Mouse (Mus musculus) lung, postnatal 0 days (tissue): ENCODE results near the gene Itgb4. TPM values are rescaled to one million over a fixed set of nuclear protein-coding genes. Genes with fewer than 3 reads are reported as not detected.

Source experiments
- ATAC-seq: fragments of 200-750 bp; cut with Nextera tagmentation; 2 replicates; pipeline ENCODE4 v1.8.0; 2017; ENCODE audit warnings: moderate library complexity
- DNase-seq: peaks from one replicate; pipeline ENCODE4 v3.0.0-alpha.2; 2016; ENCODE audit warnings: low spot score
- H3K27ac ChIP-seq: fragments of 300-500 bp; sonication (generic); 2 replicates; pipeline ENCODE4 v1.5.1; 2014; ENCODE audit warnings: antibody characterized with exemption, mild to moderate bottlenecking, low read length, mixed read lengths
- H3K27me3 ChIP-seq: fragments of 300-500 bp; sonication (generic); replicated peaks from 2 replicates; pipeline ENCODE4 v1.6.1; 2014; ENCODE audit warnings: low read length, mixed read lengths; ENCODE audit not compliant: insufficient read depth
- H3K36me3 ChIP-seq: fragments of 300-500 bp; sonication (generic); 2 replicates; pipeline ENCODE4 v1.6.1; 2014; ENCODE audit warnings: low read length, mixed read lengths; ENCODE audit not compliant: insufficient read depth
- H3K4me1 ChIP-seq: fragments of 300-500 bp; sonication (generic); 2 replicates; pipeline ENCODE4 v1.6.1; 2014; ENCODE audit warnings: antibody characterized with exemption, low read depth, low read length, mixed read lengths; ENCODE audit not compliant: insufficient read depth
- H3K4me2 ChIP-seq: fragments of 300-500 bp; sonication (generic); replicated peaks from 2 replicates; pipeline ENCODE4 v1.6.1; 2014; ENCODE audit warnings: low read depth, mild to moderate bottlenecking, low read length, moderate library complexity, mixed read lengths
- H3K4me3 ChIP-seq: fragments of 300-500 bp; sonication (generic); 2 replicates; pipeline ENCODE4 v1.5.1; 2014; ENCODE audit warnings: low read depth, low read length
- H3K9ac ChIP-seq: fragments of 300-500 bp; sonication (generic); replicated peaks from 2 replicates; pipeline ENCODE4 v1.6.1; 2014; ENCODE audit warnings: low read depth, mild to moderate bottlenecking
- H3K9me3 ChIP-seq: fragments of 300-500 bp; sonication (generic); 2 replicates; pipeline ENCODE4 v1.6.1; 2016; ENCODE audit warnings: low read length, mixed read lengths
- CTCF ChIP-seq: IDR thresholded peaks from 2 replicates; pipeline ENCODE4 v1.5.1; 2016; ENCODE audit warnings: antibody characterized with exemption, mild to moderate bottlenecking
- EP300 ChIP-seq: IDR thresholded peaks from 2 replicates; pipeline ENCODE4 v1.6.1; 2016; ENCODE audit warnings: antibody characterized with exemption, mild to moderate bottlenecking, control low read depth
- WGBS: fragments of 180-500 bp; shearing (Covaris S2); extraction: QIAGEN DNeasy Blood & Tissue Kit; methylation state at CpG from one replicate; pipeline ENCODE4 v1.1.7; 2014; 5-methylcytosine and 5-hydroxymethylcytosine counted together
- polyA plus RNA-seq: library from polyadenylated mRNA; unstranded; fragments of >200 nt; fragmentation: Nextera tagmentation; extraction: Ambion mirVana; gene quantifications from 2 replicates; pipeline ENCODE4 v1.2.1, GENCODE M21; 2015

The Itgb4 gene
- polyA plus RNA-seq, 1 experiment from 2014 or later: 4.2 TPM

DNA sequence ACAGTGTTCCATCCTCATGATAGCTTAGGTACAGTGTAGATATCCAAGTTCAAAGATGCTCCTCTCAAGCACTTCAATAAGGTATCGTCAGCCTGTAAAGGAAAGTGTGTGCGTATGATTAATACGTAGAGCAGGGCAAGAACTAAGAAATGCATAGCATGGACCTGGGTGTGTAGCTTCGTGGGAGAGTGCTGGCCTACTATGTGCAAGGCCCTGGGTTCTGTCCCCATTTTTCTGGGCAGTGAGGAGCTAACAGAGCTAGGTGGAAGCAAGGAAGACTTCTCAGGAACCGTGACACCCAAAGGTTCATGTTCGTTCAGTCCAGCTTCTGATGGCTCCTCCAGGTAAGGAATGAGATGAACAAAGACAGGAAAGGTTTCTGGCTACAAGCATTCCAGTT is 70.7 kb downstream of the Itgb4 start:
- peaks cover 28% of the 10 kb centered on the region for H3K36me3 ChIP-seq
- no peak overlapping the region for H3K4me2 ChIP-seq
- no peak for TF ChIP-seq EP300
- TF ChIP-seq CTCF: no peak
- H3K4me1 ChIP-seq: no peaks in the 10 kb centered on the region
- H3K9ac ChIP-seq: no peak overlapping the region
- DNase-seq (no peak), ATAC-seq (no peak)
- no peak overlapping the region for H3K4me3 ChIP-seq
- no peaks in the 10 kb centered on the region for H3K9me3 ChIP-seq
- no peaks in the 10 kb centered on the region for H3K27me3 ChIP-seq
- no peak overlapping the region for H3K27ac ChIP-seq
- 93% methylated on average over 6 of the region's 6 CpGs for WGBS

DNA sequence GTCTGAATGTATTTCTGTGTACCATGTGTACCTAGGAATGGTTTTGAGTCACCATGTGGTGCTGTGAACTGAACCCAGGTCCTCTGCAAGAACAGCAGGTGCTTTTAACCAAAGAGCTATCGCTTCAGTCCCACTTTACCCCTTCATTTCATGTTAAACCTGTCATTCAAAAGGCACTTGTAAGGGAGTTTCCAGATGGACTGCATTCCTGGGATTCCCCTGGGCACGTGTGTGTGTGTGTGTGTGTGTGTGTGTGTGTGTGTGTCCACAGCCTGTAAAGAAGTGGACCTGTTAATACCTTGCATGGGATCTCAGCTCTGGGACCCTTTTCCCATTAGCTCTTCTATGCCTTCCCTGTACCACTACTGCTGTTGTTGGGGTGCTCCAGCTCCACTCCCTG is 75.1 kb downstream of the Itgb4 start:
- Histone ChIP-seq H3K36me3 (peaks cover 32% of the 10 kb centered on the region), H3K9ac (no peak overlapping the region), H3K9me3 (no peaks in the 10 kb centered on the region), H3K4me3 (no peak overlapping the region), H3K27ac (peak overlapping the region; percentile 80), H3K4me2 (no peak overlapping the region), H3K27me3 (no peaks in the 10 kb centered on the region), H3K4me1 (no peaks in the 10 kb centered on the region)
- DNase-seq (peak; percentile 73), ATAC-seq (peak; percentile 76)
- WGBS: 63% methylated on average over 2 of the region's 2 CpGs
- peak; percentile 96 for TF ChIP-seq EP300
- TF ChIP-seq CTCF: no peak

DNA sequence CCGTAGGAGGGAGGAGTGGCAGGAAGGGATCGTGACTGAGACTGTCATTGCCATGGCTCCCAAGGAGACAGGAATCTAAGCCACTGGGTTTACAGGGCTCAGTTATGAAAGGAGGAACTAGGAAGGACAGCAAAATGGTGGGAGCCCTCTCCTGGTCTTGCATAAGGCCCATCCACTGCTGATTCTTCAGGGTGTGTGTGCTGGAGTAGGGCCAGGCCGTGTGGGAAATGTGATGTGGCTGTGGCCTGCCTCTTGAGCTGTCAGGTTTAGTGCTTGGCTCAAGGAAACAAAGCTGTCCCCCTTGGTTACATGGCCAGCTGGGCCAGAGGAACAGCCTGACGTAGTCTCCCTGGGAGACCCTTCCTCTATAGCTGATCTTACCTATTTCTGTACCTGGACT is 75.7 kb downstream of the Itgb4 start:
- Histone ChIP-seq H3K27me3 (no peaks in the 10 kb centered on the region), H3K9ac (no peak overlapping the region), H3K4me2 (no peak overlapping the region), H3K4me1 (no peaks in the 10 kb centered on the region), H3K4me3 (no peak overlapping the region), H3K9me3 (no peaks in the 10 kb centered on the region), H3K27ac (peak overlapping the region; percentile 80), H3K36me3 (peaks cover 28% of the 10 kb centered on the region)
- TF ChIP-seq EP300: peak; percentile 17; the same call in 1 of the 2 replicates
- TF ChIP-seq CTCF: no peak
- 63% methylated on average over 4 of the region's 4 CpGs for WGBS
- ATAC-seq (peak; percentile 72), DNase-seq (peak; percentile 71)

DNA sequence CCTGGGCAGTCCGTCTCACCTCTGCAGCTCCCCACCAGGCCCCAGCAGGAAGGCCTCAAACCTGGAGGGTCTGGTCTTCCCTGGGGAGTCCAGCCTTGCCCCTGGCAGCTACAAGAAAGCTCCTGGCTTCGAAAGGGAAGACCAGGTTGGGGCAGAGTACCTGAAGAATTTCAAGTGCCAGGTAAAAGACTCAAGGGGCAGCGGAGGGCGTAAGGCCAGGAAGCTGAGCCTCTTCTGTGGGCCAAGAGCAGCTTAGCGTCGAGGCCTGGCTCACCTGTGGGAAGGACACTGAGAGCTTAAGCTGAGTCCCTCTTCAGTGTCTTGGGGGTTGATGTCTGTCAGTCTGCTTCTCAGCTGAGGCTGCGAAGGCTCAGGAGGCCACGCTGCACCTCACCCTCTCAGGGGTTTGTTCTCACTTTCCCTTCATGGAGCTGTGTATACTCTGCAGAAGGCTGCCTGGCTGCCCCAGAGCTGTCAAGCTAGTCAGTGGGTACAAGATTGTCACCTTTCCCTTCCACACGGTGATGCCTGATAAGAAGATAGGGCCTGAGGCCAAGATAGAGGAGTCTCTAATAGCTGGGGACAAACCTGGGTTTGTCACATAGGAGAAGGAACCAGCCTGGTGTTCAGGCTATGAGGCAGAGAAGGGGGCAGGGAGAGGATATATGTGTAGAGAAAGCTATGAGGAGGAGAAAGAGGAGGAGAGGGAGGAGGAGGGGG is 79.2 kb downstream of the Itgb4 start:
- DNase-seq (peak; percentile 73), ATAC-seq (peak; percentile 73)
- WGBS: 66% methylated on average over 9 of the region's 9 CpGs

DNA sequence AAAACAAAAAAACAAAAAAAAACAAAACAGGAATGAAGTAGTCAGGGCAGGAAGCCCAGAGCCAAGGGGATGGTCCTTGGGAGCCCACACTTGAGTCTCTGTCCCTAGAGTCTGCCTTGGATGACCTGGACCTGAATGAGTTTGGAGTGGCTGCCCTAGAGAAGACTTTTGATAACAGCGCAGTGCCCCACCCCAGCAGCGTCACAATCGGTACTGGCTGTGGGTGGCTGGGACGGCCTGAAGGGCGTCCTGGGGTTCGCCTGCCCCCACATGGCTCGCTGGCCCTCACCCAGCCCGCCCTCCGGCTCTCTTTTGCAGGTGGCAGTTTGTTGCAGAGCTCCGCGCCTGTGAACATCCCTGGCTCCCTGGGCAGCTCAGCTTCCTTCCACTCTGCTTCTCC is 81.4 kb downstream of the Itgb4 start:
- H3K36me3 ChIP-seq: peaks cover 18% of the 10 kb centered on the region
- H3K27ac ChIP-seq: no peak overlapping the region
- H3K4me2 ChIP-seq: no peak overlapping the region
- DNase-seq (no peak), ATAC-seq (no peak)
- H3K9me3 ChIP-seq: no peaks in the 10 kb centered on the region
- H3K27me3 ChIP-seq: no peaks in the 10 kb centered on the region
- WGBS: 88% methylated on average over 10 of the region's 11 CpGs
- TF ChIP-seq EP300 (no peak), CTCF (no peak)
- H3K4me3 ChIP-seq: no peak overlapping the region
- no peaks in the 10 kb centered on the region for H3K4me1 ChIP-seq
- H3K9ac ChIP-seq: no peak overlapping the region

More for the DNA sequence above, 79.2 kb downstream of the Itgb4 start:
- no peaks in the 10 kb centered on the region for H3K27me3 ChIP-seq
- H3K9me3 ChIP-seq: no peaks in the 10 kb centered on the region
- TF ChIP-seq CTCF (no peak), EP300 (no peak; the same call in 1 of the 2 replicates)
- no peaks in the 10 kb centered on the region for H3K4me1 ChIP-seq
- H3K4me3 ChIP-seq: no peak overlapping the region
- peak overlapping the region; percentile 68 for H3K27ac ChIP-seq
- no peak overlapping the region for H3K4me2 ChIP-seq
- H3K9ac ChIP-seq: no peak overlapping the region
- peaks cover 17% of the 10 kb centered on the region for H3K36me3 ChIP-seq

DNA sequence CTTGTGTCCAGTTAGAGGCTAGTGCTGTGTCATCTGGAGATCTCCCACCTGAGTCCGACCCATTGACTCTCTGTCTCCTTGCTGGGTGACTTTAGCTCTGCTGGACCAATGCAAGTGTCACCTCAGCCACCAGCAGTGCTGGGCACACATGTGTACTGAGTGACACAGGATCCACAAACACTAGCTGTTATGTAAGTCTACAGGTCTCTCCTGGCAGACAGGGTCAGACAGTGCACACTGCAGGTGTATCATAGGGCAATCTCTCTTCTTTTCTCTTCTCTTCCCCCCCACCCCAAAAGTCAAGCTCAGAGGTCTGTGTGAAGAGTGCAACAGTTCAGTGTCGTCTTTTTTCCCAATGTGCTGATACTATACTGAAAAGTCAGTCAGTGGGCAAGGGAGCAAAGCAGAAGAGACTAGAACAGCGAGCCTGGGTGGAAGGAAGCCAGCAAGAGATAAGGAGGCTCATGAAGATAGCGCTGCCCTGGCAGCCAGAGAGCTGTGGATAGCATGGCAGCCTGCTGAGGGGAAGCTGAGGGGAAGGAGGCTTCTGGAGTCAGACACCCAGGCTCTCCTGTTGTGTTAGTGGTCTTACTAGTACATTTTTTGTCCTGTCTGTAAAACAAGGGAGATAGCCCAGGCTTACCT is 82.8 kb downstream of the Itgb4 start:
- no peak for TF ChIP-seq EP300
- TF ChIP-seq CTCF: no peak
- ATAC-seq (no peak), DNase-seq (no peak)
- Histone ChIP-seq H3K27ac (no peak overlapping the region), H3K4me1 (no peaks in the 10 kb centered on the region), H3K36me3 (peaks cover 16% of the 10 kb centered on the region), H3K9me3 (no peaks in the 10 kb centered on the region), H3K27me3 (no peaks in the 10 kb centered on the region), H3K4me2 (no peak overlapping the region), H3K4me3 (no peak overlapping the region), H3K9ac (no peak overlapping the region)
- WGBS: 67% methylated on average over 4 of the region's 4 CpGs

Other genes with a start within 250 kb of the Itgb4 start
- 17.0 and 19.4 TPM in 2 replicates for gene Tmem94, start 209.3 kb upstream of the Itgb4 start, polyA plus RNA-seq
- gene Caskin2, start 161.1 kb upstream of the Itgb4 start, polyA plus RNA-seq: 17.5 and 17.9 TPM in 2 replicates
- gene Tsen54, start 160.0 kb upstream of the Itgb4 start, polyA plus RNA-seq: 18.2 and 19.9 TPM in 2 replicates
- gene Llgl2, start 150.7 kb upstream of the Itgb4 start, polyA plus RNA-seq: 66.0 and 70.1 TPM in 2 replicates
- gene Myo15b, start 116.3 kb upstream of the Itgb4 start, polyA plus RNA-seq: 0.57 and 0.68 TPM in 2 replicates
- 25.8 and 27.6 TPM in 2 replicates for gene Smim5, start 74.7 kb upstream of the Itgb4 start, polyA plus RNA-seq
- 58.1 and 61.5 TPM in 2 replicates for gene Smim6, start 62.7 kb upstream of the Itgb4 start, polyA plus RNA-seq
- 21.2 and 22.8 TPM in 2 replicates for gene Sap30bp, start 41.4 kb upstream of the Itgb4 start, polyA plus RNA-seq
- gene Recql5, start 41.2 kb upstream of the Itgb4 start, polyA plus RNA-seq: 9.2 and 9.9 TPM in 2 replicates
- gene Galk1, start 38.0 kb downstream of the Itgb4 start, polyA plus RNA-seq: 91.0 and 95.6 TPM in 2 replicates
- 1,667 and 1,708 TPM in 2 replicates for gene H3f3b, start 53.3 kb downstream of the Itgb4 start, polyA plus RNA-seq
- gene Unk, start 55.6 kb downstream of the Itgb4 start, polyA plus RNA-seq: 14.5 and 15.0 TPM in 2 replicates
- gene Unc13d, start 103.3 kb downstream of the Itgb4 start, polyA plus RNA-seq: 14.9 and 25.3 TPM in 2 replicates
- 84.8 and 108 TPM in 2 replicates for gene Wbp2, start 112.3 kb downstream of the Itgb4 start, polyA plus RNA-seq
- 26.3 and 28.8 TPM in 2 replicates for gene Trim47, start 152.5 kb downstream of the Itgb4 start, polyA plus RNA-seq
- 3.9 TPM in 2 replicates for gene Trim65, start 156.4 kb downstream of the Itgb4 start, polyA plus RNA-seq
- 44.1 and 45.9 TPM in 2 replicates for gene Mrpl38, start 164.2 kb downstream of the Itgb4 start, polyA plus RNA-seq
- gene Fbf1, start 193.5 kb downstream of the Itgb4 start, polyA plus RNA-seq: 11.9 and 16.6 TPM in 2 replicates
- gene Ten1, start 224.1 kb downstream of the Itgb4 start, polyA plus RNA-seq: 74.7 and 79.0 TPM in 2 replicates
- gene Acox1, start 224.3 kb downstream of the Itgb4 start, polyA plus RNA-seq: 31.7 and 33.5 TPM in 2 replicates